Mouse (Mus musculus) embryonic facial prominence, embryonic 14.5 days (tissue): ENCODE results near the gene Tlcd2. TPM values are rescaled to one million over a fixed set of nuclear protein-coding genes. Genes with fewer than 3 reads are reported as not detected.
"Not testable (repeated sequence)": the region's sequence is repeated elsewhere in the genome, so short reads cannot be mapped to it uniquely, and the experiment has no call there.

Source experiments
- ATAC-seq: fragments of 200-750 bp; cut with Nextera tagmentation; 2 replicates; pipeline ENCODE4 v1.8.0; 2017; ENCODE audit warnings: low read depth, moderate number of reproducible peaks, moderate TSS enrichment
- DNase-seq: peaks from one replicate; pipeline ENCODE4 v3.0.0-alpha.2; 2015; ENCODE audit warnings: low spot score
- H3K27ac ChIP-seq: fragments of 300-500 bp; sonication (generic); replicated peaks from 2 replicates; pipeline ENCODE4 v1.5.1; 2014; ENCODE audit warnings: low read depth, mild to moderate bottlenecking, low read length, moderate library complexity
- H3K27me3 ChIP-seq: fragments of 300-500 bp; sonication (generic); replicated peaks from 2 replicates; pipeline ENCODE4 v1.6.1; 2014; ENCODE audit warnings: low read length; ENCODE audit not compliant: control insufficient read depth, insufficient read depth
- H3K36me3 ChIP-seq: fragments of 300-500 bp; sonication (generic); 2 replicates; pipeline ENCODE4 v1.6.1; 2014; ENCODE audit warnings: low read length, mixed read lengths; ENCODE audit not compliant: control insufficient read depth, insufficient read depth
- H3K4me1 ChIP-seq: fragments of 300-500 bp; sonication (generic); 2 replicates; pipeline ENCODE4 v1.6.1; 2014; ENCODE audit warnings: antibody characterized with exemption, low read length; ENCODE audit not compliant: control insufficient read depth, insufficient read depth
- H3K4me2 ChIP-seq: fragments of 300-500 bp; sonication (generic); 2 replicates; pipeline ENCODE4 v1.6.1; 2014; ENCODE audit warnings: low read depth, mild to moderate bottlenecking, low read length, moderate library complexity, mixed read lengths
- H3K4me3 ChIP-seq: fragments of 300-500 bp; sonication (generic); 2 replicates; pipeline ENCODE4 v1.5.1; 2014; ENCODE audit warnings: low read depth, mild to moderate bottlenecking, low read length
- H3K9ac ChIP-seq: fragments of 300-500 bp; sonication (generic); 2 replicates; pipeline ENCODE4 v1.6.1; 2014; ENCODE audit warnings: low read depth, mild to moderate bottlenecking, low read length, moderate library complexity, mixed read lengths
- H3K9me3 ChIP-seq: fragments of 300-500 bp; sonication (generic); 2 replicates; pipeline ENCODE4 v1.6.1; 2016; ENCODE audit warnings: low read length; ENCODE audit not compliant: control insufficient read depth
- WGBS: fragments of 180-500 bp; shearing (Covaris S2); extraction: QIAGEN DNeasy Blood & Tissue Kit; methylation state at CpG from one replicate; pipeline ENCODE4 v1.1.7; 2014; 5-methylcytosine and 5-hydroxymethylcytosine counted together
- polyA plus RNA-seq: library from polyadenylated mRNA; unstranded; fragments of >200 nt; fragmentation: Nextera tagmentation; extraction: Ambion mirVana; gene quantifications from 2 replicates; pipeline ENCODE4 v1.2.1, GENCODE M21; 2014

Gene Tlcd2
- polyA plus RNA-seq, 1 experiment from 2014 or later = 19.1 TPM

DNA sequence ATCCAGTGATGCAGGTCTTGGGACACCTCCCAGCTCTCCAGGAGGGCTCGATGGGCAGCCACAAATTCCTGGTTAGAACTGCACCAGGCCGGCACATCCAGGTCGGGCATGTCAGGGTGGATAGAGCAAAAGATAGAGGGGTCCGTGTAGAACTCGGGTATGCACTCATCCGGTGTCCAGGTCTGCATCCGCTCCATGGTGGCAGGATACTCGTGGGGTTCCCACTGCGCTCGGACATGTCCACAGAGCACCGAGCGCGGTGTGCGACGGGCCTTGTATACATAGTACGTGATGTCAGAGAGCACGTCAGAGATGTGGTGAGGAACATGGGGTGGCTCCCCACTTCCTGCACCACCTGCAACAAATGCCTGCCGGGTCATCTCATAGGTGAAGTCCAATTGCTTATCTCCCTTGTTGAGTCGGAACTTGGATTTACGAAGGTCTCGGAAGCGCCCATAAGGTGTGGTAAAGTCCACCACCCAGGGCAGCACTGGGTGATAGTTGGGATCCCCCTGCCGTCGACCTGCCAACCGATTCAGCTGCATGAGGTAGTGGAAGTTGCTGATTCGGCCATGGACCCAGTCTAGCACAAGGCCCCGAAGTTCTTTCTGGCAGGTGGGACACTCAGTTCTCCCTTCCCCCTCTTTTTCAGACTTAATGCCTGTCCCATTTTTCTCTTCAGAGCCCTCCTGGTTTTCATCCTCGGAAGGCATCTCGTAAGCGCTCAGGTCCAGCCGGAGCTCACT lies 8.5 kb upstream of the Tlcd2 start:
- Histone ChIP-seq H3K9me3 (no peaks in the 10 kb centered on the region), H3K9ac (no peak overlapping the region), H3K4me3 (no peak overlapping the region), H3K27me3 (no peaks in the 10 kb centered on the region), H3K4me1 (peaks cover 8% of the 10 kb centered on the region), H3K27ac (no peak overlapping the region), H3K36me3 (peaks cover 31% of the 10 kb centered on the region), H3K4me2 (peak overlapping the region; percentile 99; the same call in 1 of the 2 replicates)
- 95% methylated on average over 31 of the region's 31 CpGs for WGBS
- no peak for ATAC-seq
- DNase-seq = no peak

DNA sequence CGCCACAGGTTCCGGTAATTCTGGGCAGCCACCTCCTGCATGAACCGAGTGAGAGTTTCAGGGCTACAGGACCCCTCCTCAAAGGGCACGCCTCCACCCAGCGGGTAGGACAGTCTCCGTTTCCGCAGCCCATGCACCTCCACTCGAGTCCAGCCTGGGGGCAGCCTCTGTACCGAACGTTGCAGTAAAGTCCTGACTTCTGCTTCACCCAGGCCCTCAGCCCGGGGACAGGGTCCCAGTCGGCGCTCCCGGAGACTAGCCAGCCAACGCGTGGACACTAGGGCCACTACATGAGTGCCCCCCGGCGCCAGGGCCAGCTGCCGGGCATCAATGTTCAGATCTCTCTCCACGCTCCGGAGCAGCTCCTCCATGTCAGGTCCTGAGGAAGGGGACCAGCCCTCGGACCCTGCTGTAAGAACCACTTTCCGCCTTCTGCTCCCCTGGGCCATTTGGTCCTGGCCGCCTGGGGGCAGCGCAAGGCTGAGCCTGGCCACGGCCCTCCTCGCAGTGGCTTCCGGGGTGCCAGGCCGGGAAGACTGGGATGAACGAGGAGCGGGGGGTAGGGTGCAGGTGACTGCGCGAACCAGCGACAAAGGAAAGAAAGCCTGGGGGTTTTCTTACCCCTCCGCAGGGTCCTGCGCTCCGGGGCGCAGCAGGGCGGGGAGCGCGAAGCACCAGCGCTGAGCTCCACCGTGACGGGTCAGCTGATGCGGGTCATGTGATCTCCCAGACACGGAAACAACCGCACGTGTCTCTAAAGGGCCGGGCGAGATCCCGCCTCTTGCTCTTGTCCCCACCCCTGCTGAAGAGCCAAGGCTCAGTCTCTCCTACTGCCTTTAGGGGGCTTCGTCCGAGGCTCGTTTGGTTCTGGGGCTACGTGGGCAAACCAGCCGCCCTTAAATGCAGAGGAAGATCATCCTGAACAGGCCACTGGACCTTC lies 7.3 kb upstream of the Tlcd2 start, which contains the start of gene Wdr81:
Wdr81 (minus strand) TSS at position 727 of the 940 bp plus-strand sequence.
- ATAC-seq = peak; percentile 96
- H3K9me3 ChIP-seq = no peaks in the 10 kb centered on the region
- peak within 1 kb of the TSS; percentile 99 for H3K4me2 ChIP-seq
- 1% methylated on average over 42 of the region's 56 CpGs for WGBS
- H3K27me3 ChIP-seq = no peaks in the 10 kb centered on the region
- H3K36me3 ChIP-seq = peaks cover 20% of the 10 kb centered on the region
- H3K9ac ChIP-seq = peak within 1 kb of the TSS; percentile 72
- H3K4me1 ChIP-seq = peaks cover 11% of the 10 kb centered on the region
- peak within 1 kb of the TSS; percentile 74 for H3K27ac ChIP-seq
- peak within 1 kb of the TSS; percentile 65 for H3K4me3 ChIP-seq
- DNase-seq = peak; percentile 97

DNA sequence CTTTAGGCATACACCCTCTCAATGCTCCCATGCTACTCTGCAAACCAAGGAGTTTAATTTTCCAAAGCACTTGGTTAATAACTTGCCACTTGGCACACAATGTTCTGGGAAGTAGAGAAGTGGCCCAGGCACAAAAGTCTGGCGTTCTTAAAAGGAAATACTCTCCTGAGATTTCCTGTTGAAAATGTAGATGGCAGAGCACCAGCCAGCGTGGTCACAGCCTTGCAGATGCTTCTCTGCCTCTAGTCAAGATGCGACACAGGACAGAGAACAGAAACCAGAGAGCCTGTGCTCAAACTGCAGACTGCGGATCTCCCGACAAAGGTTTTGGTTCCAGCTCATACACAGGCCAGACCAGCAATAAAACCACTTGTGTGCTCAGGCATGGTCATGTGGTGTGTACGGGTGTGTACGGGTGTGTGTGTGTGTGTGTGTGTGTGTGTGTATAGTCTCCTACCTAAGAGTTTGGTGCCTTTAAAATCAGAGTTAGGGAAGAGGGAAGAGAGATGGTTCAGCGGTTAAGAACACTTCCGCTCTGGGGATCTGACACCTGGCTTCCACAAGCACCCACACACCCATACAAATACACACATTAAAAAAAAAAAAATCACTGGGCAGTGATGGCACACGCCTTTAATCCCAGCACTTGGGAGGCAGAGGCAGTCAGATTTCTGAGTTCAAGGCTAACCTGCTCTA lies 6.3 kb upstream of the Tlcd2 start:
- H3K4me3 ChIP-seq = peak overlapping the region; percentile 65
- H3K4me2 ChIP-seq = peak overlapping the region; percentile 99
- peaks cover 18% of the 10 kb centered on the region; the same call in 1 of the 2 replicates for H3K36me3 ChIP-seq
- H3K4me1 ChIP-seq = peaks cover 21% of the 10 kb centered on the region
- 72% methylated on average over 10 of the region's 10 CpGs for WGBS
- H3K27me3 ChIP-seq = no peaks in the 10 kb centered on the region
- peak overlapping the region; percentile 49 for H3K9ac ChIP-seq
- ATAC-seq = no peak
- no peak for DNase-seq
- H3K9me3 ChIP-seq = no peaks in the 10 kb centered on the region
- peak overlapping the region; percentile 74 for H3K27ac ChIP-seq

DNA sequence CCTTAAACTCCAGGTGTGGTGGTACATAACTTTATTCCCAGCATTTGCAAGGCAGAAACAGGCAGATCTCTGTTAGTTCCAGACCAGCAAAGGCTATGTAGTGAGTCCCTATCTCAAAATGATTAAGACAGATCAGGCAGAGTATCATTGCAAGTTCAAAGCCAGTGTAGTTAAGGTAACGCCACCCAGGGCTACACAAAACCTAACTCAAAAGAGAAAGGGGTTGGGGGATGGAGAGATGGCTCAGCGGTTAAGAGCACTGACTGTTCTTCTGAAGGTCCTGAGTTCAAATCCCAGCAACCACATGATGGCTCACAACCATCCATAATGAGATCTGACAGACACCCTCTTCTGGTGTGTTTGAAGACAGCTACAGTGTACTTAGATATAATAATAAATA lies 5.5 kb upstream of the Tlcd2 start:
- not testable (repeated sequence) for H3K4me3 ChIP-seq, DNase-seq, H3K4me2 ChIP-seq, H3K9me3 ChIP-seq, H3K9ac ChIP-seq, H3K27ac ChIP-seq, H3K27me3 ChIP-seq, ATAC-seq
- Histone ChIP-seq H3K36me3 (peaks cover 16% of the 10 kb centered on the region; the same call in 1 of the 2 replicates), H3K4me1 (peaks cover 23% of the 10 kb centered on the region)
- WGBS = 93% methylated on average over 2 of the region's 2 CpGs

DNA sequence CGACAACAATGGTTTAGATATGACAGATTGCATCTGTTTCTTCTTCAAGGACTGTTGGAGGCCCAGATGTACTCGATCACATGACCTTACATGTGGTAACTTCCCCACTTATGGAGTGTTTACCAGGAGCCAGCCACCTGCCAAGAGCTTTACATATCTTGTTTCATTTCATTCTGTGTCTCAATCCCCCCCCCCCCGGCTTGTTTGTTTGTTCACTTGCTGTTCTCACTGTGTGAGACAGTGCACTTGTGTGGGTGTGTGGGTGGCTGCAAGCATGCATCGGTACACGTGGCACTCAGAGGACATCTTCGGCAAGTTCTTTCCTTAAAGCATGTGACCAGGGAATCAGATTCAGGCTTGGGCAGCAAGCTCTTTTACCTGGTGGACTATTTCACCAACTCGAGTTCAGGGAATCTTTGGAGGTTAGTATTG lies 5.1 kb upstream of the Tlcd2 start:
- Histone ChIP-seq H3K9me3 (no peaks in the 10 kb centered on the region), H3K4me3 (no peak overlapping the region), H3K4me1 (peaks cover 23% of the 10 kb centered on the region), H3K4me2 (no peak overlapping the region), H3K27ac (no peak overlapping the region), H3K36me3 (peaks cover 12% of the 10 kb centered on the region; the same call in 1 of the 2 replicates), H3K9ac (no peak overlapping the region), H3K27me3 (no peaks in the 10 kb centered on the region)
- DNase-seq = no peak
- ATAC-seq = no peak
- 82% methylated on average over 7 of the region's 7 CpGs for WGBS

DNA sequence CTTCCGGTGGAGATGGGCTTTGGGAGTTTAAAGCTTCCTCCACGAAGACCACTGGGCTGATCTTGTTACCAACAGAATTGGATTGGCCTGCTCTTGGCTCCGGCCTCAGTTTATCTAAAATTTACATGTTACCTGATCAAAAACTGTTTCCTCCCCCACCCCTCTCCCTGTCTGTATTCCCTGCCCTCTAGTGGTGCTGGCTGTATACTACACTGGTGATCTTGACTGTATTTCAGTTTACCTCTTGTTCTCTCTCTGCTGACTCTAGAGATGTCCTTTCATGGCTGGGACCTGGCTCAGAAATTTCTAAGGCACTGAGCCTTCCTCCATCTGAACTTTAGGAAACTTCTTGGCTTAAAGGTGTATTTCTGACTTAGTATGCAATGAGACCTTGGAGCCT lies 3.3 kb upstream of the Tlcd2 start:
- Histone ChIP-seq H3K27ac (no peak overlapping the region), H3K4me3 (no peak overlapping the region), H3K9ac (no peak overlapping the region), H3K9me3 (no peaks in the 10 kb centered on the region), H3K4me2 (no peak overlapping the region), H3K36me3 (no peaks in the 10 kb centered on the region), H3K4me1 (peaks cover 34% of the 10 kb centered on the region), H3K27me3 (no peaks in the 10 kb centered on the region)
- peak; percentile 41 for DNase-seq
- ATAC-seq = no peak
- WGBS = 12% methylated on average over 3 of the region's 3 CpGs

DNA sequence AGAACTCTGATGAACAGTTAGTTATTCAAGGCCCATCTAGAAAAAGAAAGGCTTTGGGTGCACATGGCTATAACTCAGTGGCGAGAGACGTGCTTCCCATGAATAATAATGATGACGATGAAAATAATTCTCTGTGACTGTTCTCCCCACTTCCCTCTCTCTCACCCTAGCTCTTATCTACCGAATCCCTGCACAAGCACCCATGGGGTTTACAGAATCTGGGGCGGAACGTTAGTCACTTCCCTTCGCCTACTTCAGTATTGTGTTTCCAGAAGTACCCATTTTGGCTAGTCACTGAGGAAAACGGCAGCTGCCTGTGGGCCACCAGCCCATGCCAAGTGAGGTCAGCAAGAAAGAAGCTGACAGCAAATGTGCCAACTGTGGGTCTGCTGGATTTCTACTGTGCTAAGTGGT lies 2.9 kb upstream of the Tlcd2 start:
- no peak for ATAC-seq
- Histone ChIP-seq H3K9ac (no peak overlapping the region), H3K9me3 (no peaks in the 10 kb centered on the region), H3K4me3 (no peak overlapping the region), H3K27me3 (no peaks in the 10 kb centered on the region), H3K4me2 (no peak overlapping the region), H3K4me1 (peaks cover 37% of the 10 kb centered on the region), H3K36me3 (no peaks in the 10 kb centered on the region), H3K27ac (no peak overlapping the region)
- DNase-seq = no peak
- WGBS = 78% methylated on average over 8 of the region's 8 CpGs

DNA sequence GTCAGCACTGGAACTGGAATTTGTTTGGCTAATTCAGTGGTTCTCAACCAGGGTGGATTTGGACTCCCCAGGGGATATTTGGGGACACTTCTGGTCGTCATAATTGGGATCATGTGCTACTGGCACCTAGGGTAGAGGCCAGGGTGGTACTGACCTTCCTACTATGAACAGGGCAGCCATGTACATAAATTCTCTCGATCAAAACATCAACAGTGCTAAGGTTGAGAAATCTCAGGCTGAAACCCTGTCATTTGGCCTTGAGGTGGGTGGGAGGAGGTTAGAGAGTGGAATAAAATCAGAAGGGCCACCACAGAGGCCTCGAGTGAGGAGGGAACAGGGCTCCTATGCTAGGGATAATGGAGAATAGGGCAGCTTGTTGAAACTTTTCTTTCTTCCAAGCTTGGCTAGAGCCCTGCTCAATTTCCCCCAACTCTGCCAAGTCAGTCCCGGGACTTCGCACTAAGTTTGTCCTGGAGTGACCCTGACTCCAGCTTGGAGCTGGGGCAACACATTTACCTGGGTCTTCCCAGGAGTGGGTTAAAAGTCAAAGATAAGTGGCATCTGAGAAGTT lies 2.3 kb upstream of the Tlcd2 start:
- Histone ChIP-seq H3K27me3 (no peaks in the 10 kb centered on the region), H3K9ac (no peak overlapping the region), H3K4me3 (no peak overlapping the region), H3K36me3 (no peaks in the 10 kb centered on the region), H3K27ac (peak overlapping the region; percentile 93), H3K9me3 (no peaks in the 10 kb centered on the region), H3K4me1 (peaks cover 35% of the 10 kb centered on the region), H3K4me2 (peak overlapping the region; percentile 91; the same call in 1 of the 2 replicates)
- DNase-seq (no peak), ATAC-seq (no peak)
- WGBS = 73% methylated on average over 5 of the region's 5 CpGs
